Mouse (Mus musculus) frontal cortex, adult 2 months (tissue): ENCODE measurements around the gene Kat7. TPM values are rescaled to one million over a fixed set of nuclear protein-coding genes. Genes with fewer than 3 reads are reported as not detected.

ENCODE experiments used
- DNase-seq, 2 experiments: peaks; one replicate each; pipeline ENCODE4 v3.0.0; 2022; ENCODE audit warnings: low spot score in 1 of 2; ENCODE audit errors: extremely low spot score in 1 of 2
- polyA plus RNA-seq: library from polyadenylated mRNA; depleted of rRNA; stranded (reverse); fragments of >200 nt; gene quantifications from 2 replicates; pipeline ENCODE4 v1.2.3, GENCODE M21; 2012

Gene Kat7
- polyA plus RNA-seq, 1 experiment: 55.2 TPM

GRCm38 (mm10) chr11:95334448-95335060 lies 24.5 kb upstream of the Kat7 start:
- no peak for DNase-seq

- no peak for DNase-seq
These were observed 23.8 kb upstream of the Kat7 start for GRCm38 (mm10) chr11:95333805-95334204.

- no peak for DNase-seq
These were observed 23.2 kb upstream of the Kat7 start for GRCm38 (mm10) chr11:95333209-95333608.

- no peak for DNase-seq
These were observed 20.6 kb upstream of the Kat7 start for GRCm38 (mm10) chr11:95330662-95331061.

- DNase-seq: no peak
These were observed 18.6 kb upstream of the Kat7 start for GRCm38 (mm10) chr11:95328629-95329028.

- no peak for DNase-seq
These were observed 16.2 kb upstream of the Kat7 start for GRCm38 (mm10) chr11:95326243-95326642.

- no peak for DNase-seq
These were observed 15.8 kb upstream of the Kat7 start for GRCm38 (mm10) chr11:95325832-95326231.

- DNase-seq: no peak
These were observed 14.1 kb upstream of the Kat7 start for GRCm38 (mm10) chr11:95324181-95324580.

- DNase-seq: no peak
These were observed 10.0 kb upstream of the Kat7 start for GRCm38 (mm10) chr11:95320010-95320409.

GRCm38 (mm10) chr11:95319506-95319905 lies 9.5 kb upstream of the Kat7 start:
- DNase-seq: no peak

- DNase-seq: no peak
These were observed 8.1 kb upstream of the Kat7 start for GRCm38 (mm10) chr11:95318116-95318515.

- no peak for DNase-seq
These were observed 5.3 kb upstream of the Kat7 start for GRCm38 (mm10) chr11:95315215-95315955.

GRCm38 (mm10) chr11:95311425-95311807 lies 1.4 kb upstream of the Kat7 start:
- DNase-seq: no peak

- DNase-seq: peak in 1 of 2 experiments; percentile 14
These were observed 790 bp upstream of the Kat7 start for GRCm38 (mm10) chr11:95310648-95311424.

GRCm38 (mm10) chr11:95309510-95310006 lies 488 bp downstream of the Kat7 start:
- peak; percentile 98 to 99 for DNase-seq

GRCm38 (mm10) chr11:95307526-95307925 lies 2.5 kb downstream of the Kat7 start:
- no peak for DNase-seq

GRCm38 (mm10) chr11:95305600-95305999 lies 4.4 kb downstream of the Kat7 start:
- DNase-seq: no peak

GRCm38 (mm10) chr11:95301772-95302171 lies 8.3 kb downstream of the Kat7 start:
- no peak for DNase-seq

GRCm38 (mm10) chr11:95299886-95300285 lies 10.2 kb downstream of the Kat7 start:
- DNase-seq: no peak

- DNase-seq: no peak
These were observed 11.9 kb downstream of the Kat7 start for GRCm38 (mm10) chr11:95298146-95298545.

GRCm38 (mm10) chr11:95295736-95296135 lies 14.3 kb downstream of the Kat7 start:
- DNase-seq: no peak
